Mouse (Mus musculus): ENCODE data around the gene Helz.

Gene Helz

DNA sequence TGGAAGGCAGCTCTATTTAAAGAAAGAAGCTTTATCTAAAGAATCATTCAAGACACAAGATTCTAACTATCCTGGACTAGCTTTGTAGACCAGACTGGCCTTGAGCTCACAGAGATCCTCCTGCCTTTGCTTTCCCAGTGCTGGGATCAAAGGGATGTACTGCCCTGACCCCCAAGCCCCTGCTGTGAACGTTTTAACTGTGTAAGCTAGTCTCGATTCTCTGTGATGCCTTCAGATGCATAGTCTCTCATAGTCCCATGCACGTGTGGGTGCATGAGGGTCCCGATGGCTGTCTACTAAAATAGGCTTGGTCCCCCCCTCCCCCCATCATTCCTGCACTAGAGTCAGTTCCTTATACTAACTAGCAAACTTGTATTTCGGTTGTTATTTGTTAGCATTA lies 70.2 kb downstream of the Helz start:
- DNase-seq (ENCODE audit: low spot score): no peak

- no peak for DNase-seq (ENCODE audit: low spot score)
Measured at GRCm38 (mm10) chr11:107624661-107625060, 76.9 kb downstream of the Helz start.

- DNase-seq (ENCODE audit: low spot score): no peak
Measured at GRCm38 (mm10) chr11:107625746-107626145, 78.0 kb downstream of the Helz start.

DNA sequence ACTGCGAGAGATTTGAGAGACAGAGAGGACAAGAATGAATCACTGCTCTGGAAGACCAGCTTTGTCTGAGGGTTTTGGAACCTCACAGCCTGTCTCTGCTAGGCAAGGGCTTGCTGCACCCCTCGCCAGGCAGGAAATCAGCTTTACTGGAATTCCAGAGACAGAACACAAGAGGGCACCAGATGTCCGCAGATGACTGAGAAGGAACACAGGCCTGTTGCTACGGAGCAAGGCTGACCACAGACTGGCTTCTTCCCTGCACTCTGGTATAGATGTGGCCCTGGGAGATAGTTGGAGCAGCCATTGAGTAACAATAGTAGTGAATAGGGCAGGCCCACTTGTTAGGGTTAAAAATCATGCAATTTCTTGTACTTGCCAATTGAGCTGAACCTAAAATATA lies 81.8 kb downstream of the Helz start:
- DNase-seq (ENCODE audit: low spot score): peak; percentile 22

DNA sequence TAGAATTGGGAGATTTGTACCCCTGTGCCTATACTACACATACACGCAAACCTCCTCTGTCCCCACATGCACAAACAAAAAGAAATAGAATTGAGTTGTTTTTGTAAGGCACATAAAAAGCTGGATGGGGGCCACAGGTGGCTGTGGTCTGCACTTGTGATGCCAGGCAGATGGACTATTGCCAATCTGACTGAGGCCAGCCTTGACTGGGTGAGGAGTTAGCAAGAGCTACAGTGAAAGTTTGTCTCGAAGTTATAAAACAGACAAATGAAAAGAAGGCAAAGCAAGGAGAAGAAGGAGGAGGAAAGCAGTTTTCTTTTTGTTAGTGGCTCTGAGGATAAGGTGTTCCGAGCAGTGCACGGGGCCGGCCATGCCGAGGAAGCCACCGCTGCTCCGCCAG lies 82.2 kb downstream of the Helz start:
- DNase-seq (ENCODE audit: low spot score): no peak

DNA sequence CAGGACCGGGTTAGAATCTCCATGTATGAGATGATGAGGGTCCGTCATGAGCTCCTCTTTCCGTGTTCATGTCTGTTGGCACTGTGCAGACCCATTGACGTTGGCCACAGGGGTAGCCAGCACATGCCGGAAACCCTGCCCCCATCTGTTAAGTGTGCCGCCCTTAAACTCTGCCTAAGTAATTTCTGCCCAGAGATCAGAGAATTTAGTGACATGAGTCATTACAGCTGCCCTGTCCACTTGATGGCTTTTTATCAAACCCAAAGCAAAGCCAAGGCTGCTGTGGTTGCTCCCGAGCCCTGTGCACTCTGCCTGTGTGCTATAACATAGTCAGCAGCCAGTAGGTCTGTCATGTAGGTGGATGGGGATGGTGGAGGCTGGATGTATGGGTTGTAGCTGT lies 83.4 kb downstream of the Helz start:
- DNase-seq (ENCODE audit: low spot score): no peak

GRCm38 (mm10) chr11:107633563-107634146 lies 85.9 kb downstream of the Helz start:
- DNase-seq (ENCODE audit: low spot score): no peak

- DNase-seq (ENCODE audit: low spot score): no peak
Measured at GRCm38 (mm10) chr11:107638137-107638536, 90.4 kb downstream of the Helz start.

DNA sequence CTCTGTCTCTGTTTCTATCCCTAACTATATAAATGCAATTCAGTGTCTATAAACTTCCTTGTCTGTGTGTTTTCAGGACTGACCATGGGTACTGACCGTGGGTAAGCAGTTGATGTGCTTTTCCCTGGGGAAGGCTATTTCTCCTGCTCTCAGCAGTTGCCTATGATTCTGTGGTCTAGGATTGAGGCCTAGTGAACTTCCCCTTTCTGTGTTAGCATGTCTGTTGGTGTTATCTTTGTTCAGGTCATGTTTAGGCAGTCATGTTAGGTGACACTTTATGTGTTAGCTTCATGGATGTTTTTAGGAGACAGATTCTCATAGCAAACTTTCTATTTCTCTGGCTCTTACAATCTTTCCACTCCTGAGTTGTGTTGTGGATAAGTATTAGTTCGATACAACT lies 91.9 kb downstream of the Helz start:
- no peak for DNase-seq (ENCODE audit: low spot score)

DNA sequence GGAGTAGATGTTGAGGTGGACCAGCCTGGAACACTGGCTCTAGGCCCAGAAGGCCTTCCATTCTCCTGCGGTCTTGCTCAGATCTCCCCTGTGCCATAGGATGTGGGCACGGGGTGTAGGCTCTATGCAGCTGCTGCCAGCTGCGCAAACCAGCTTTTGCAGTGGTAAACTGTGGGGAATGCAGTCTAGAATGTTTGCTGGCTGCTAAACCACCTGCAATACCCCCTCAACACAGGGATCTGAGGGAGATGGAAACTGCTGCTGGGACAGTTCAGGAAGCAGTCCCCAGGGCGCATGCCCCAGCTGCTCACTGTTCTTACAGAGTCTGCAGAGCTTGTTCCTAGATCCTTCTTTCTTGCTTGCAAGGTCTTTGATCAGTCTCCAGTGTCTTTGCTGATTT lies 96.7 kb downstream of the Helz start:
- DNase-seq (ENCODE audit: low spot score): no peak

DNA sequence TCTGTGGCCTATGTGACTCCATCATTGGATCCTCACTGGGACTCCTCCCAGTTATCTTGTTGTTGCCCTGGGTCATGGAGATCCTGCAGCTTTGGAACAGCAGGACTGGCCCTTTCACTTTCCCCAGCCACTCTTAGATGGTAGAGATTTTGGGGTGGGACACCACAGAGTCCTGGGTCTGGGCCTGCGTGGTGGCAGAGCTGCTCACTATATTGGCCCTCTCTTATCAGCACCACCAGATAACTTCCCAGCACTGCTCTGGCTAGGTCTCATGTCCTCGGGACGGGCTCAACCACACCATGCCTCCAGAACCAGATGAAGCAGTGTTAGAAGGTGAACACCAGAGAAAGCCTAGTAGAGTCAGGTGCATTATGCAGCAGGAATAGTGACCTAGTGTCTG lies 99.6 kb downstream of the Helz start:
- no peak for DNase-seq (ENCODE audit: low spot score)

- no peak for DNase-seq (ENCODE audit: low spot score)
Measured at GRCm38 (mm10) chr11:107648668-107649067, 100.9 kb downstream of the Helz start.

- no peak for DNase-seq (ENCODE audit: low spot score)
Measured at GRCm38 (mm10) chr11:107649458-107649857, 101.7 kb downstream of the Helz start.

DNA sequence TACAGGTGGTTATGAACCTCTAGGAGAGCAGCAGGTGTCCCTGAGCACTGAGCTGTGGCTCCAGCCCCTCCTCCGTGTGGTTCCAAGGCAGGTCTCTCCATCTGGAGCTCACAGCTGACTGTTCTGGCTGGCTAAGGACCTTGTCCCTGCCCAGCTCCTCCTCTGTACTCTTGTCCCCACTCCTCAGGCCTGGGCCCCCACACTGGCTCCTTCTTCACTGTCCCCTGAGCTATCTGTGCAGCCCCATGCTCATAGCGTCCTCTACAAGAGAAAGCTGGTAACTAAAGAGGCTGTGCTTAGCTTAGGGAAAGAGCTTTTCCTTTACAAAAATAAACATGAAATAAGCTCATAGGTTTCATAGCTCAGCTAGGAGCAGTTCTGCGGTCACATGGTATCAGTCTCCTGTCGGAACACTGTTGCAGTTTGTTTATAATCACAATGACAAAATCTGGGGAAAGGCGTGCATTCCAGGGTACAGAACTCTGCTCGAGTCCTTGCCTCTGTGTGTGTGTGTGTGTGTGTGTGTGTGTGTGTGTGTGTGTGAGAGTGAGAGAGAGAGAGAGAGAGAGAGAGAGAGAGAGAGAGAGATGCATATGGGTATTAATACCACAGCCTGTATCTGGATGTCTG lies 102.8 kb downstream of the Helz start:
- no peak for DNase-seq (ENCODE audit: low spot score)

DNA sequence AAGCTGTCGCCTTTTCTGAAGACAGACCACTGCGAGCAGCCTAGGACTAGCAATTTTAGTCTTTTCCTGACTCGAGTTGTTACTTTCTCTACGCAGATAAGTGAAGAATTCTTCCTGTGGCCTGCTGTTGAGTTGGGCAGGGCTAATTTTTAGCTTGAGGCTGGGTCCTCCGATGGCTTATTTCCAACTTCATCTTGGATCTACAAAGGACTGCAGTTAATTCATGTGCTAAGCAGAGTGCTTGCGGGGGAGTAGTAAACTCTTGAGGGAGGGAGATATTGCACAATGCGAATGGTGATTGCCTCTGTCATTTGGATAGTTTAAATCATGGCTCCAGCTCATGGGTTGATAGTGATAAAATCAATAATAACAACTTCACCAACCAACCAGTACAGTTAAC lies 103.7 kb downstream of the Helz start:
- no peak for DNase-seq (ENCODE audit: low spot score)

- no peak for DNase-seq (ENCODE audit: low spot score)
Measured at GRCm38 (mm10) chr11:107652137-107652536, 104.4 kb downstream of the Helz start.

DNA sequence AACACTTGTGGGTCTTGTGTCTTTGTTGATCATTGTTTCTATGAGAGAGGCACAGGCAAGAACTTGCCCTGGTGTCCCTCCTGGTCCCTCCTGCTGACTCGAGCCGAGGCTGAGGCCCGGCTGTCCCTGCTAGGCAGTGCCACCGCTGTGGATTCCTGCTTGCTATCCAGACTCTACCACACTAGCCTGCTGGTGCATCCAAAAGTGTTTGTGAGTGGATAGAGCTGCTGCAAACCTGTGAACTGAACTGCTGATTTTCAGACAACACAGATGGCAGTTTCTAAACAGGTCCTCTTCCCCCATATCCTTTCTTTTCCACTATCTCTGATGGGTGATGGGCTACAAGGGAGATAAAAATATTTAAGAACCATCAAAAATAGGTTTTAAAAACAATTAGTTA lies 107.8 kb downstream of the Helz start:
- no peak for DNase-seq (ENCODE audit: low spot score)

GRCm38 (mm10) chr11:107657117-107657516 lies 109.4 kb downstream of the Helz start:
- DNase-seq (ENCODE audit: low spot score): no peak

GRCm38 (mm10) chr11:107660452-107660851 lies 112.7 kb downstream of the Helz start:
- no peak for DNase-seq (ENCODE audit: low spot score)

DNA sequence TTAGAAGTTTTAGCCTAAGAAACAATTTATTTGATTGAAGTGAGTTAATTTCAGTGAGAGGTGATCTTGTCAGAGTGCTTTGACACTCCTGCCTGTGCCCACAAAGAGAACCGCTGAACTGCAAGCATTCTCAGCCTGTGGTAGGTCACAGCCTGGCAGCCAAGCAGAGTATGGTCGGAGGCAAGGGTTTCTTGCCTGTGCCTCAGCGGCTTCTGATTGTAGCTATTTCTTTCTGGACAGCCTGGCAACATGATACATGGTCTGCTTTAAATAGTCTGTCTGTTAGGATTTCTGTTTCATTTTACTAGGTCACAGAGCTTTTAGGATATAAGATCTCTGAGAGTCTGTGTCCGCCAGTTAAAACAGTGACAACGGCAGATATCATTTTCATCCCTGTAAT lies 114.9 kb downstream of the Helz start:
- no peak for DNase-seq (ENCODE audit: low spot score)

GRCm38 (mm10) chr11:107667542-107667941 lies 119.8 kb downstream of the Helz start:
- DNase-seq (ENCODE audit: low spot score): no peak

DNA sequence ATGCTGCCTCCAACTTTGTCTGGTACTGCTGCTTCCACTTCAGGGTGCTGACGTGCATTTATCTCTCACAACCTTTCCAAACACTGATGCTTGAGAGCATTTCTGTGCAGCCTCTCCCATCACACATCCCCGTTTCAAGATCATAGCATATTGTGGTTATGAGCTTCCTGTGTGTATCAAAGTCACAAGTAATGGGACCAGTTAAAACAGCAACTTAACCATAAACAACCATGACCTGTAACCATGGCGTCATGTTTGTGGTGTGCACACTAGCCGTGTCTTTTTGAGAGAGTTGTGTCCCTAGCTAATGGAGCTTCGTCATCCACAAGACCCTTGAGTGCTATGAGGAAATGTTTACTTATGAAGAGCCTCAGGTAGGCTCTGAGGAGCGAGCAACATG lies 120.5 kb downstream of the Helz start:
- DNase-seq (ENCODE audit: low spot score): no peak

DNA sequence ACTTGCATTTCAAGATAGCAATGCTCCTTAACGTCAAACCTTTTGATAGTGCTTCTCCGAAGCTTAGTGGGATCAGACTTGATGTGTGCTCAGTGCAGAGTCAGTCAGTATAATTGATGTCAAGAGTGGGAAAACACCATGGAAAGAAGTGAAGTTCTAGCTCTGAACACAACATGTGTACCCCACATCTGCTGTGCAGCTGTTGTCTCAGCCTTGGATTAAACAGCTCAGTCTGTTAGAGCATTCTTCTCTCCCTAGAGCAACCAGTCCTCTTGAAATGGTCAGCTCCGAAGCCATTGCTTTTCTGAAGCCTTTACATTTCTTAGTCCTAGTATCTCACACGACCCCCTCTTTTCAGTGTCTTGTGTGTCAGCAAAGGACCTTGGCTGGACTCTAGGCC lies 121.2 kb downstream of the Helz start:
- no peak for DNase-seq (ENCODE audit: low spot score)

DNA sequence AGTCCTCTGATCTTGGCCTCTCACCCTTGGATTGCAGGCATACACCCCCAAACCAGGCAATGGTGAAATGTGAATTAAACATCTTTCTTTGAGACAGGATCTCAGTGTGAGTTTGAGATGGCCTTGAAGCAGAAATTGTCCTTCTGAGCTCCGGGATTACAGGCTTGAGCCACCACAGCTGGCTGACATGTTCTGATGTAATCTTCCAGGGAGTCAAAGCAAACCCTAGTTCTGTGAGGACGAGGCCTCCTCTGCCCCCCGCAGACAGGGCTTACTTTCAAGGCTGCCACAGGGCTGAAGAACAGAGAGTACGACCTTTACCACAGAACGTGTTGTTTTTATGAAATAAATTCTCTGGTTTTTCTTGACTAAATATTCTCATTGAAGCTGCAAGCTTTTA lies 126.3 kb downstream of the Helz start:
- no peak for DNase-seq (ENCODE audit: low spot score)

Measured in layer of hippocampus, adult 9-10 months (tissue).